Mouse (Mus musculus): ENCODE results near the gene Barhl1. TPM values are rescaled to one million over a fixed set of nuclear protein-coding genes. Genes with fewer than 3 reads are reported as not detected.
A peak's percentile ranks its signal among the peaks of the same experiment; 100 is the strongest.

The Barhl1 gene
- polyA plus RNA-seq, 1 experiment from 2014 or later, result not detected

DNA sequence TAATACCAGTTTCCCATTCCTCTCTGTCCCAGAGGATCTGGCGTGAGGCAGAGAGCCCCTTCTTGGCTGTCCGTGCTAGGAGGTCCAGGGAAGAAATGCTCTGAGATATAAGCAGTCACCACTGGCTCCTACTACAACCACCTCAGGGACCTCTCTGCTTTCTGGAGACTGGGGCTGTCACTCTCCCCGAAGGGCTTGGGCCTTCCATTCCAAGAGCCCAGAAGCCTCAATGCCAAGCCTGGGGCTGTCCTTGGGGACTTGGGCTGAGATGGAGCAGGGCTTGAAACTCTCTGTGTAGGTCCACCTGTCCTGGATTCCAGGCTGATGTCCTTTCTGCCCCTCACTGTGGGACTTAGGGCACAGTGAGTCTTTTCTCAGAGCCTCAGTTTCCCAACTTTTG is 5.6 kb downstream of the Barhl1 start:
- Histone ChIP-seq H3K36me3 (no peaks in the 10 kb centered on the region), H3K9me3 (replicated peaks) (no peaks in the 10 kb centered on the region), H3K4me3 (no peak overlapping the region), H3K27me3 (peaks cover 99% of the 10 kb centered on the region), H3K4me2 (no peak overlapping the region), H3K9ac (no peak overlapping the region), H3K27ac (no peak overlapping the region), H3K4me1 (replicated peaks) (peaks cover 21% of the 10 kb centered on the region)
- no peak for ATAC-seq (replicated peaks; ENCODE audit: insufficient number of reproducible peaks, insufficient read depth, low FRiP score, low read depth)
- 8% methylated on average over 3 of the region's 3 CpGs for WGBS

DNA sequence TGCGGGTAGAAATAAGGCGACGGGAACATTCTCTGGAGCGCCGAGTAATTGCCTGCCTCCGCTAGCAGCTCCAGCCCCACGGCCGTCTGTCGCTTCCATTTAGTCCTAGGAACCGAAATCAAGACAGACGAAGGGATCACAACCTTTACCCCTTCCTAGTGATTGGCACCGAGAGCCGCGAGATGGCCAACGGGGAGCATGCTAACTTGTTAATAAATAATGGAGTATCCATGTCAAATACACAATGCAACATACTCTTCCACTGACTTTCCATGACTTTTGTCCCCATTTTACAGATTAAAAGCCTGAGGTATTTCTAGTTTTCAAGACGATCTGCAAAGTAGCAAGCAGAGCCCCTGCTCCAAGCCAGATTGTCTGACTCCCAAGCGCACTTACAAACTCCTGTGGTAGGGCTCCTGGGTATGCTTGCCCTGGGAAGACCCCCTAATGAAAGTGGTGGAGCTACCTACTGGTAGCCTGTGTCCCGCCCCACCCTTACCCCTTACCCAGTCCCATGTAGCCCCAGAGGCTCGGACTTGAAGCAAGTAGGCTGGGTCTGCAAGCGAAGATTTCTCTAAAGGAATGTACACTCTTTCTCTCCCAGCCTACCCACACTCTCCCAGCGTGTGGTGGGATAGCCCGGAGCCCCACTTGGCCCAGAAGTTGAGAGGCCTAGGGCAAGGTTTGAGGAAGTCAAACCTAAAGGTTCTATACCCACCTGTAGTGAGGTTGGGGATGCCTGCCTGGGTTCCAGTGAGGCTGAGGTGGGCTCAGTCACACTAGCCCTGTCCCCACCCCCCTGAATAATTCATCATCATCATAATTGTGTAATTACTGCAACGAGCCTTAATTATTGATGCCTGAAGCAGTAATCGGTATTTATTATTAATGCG is 6.4 kb downstream of the Barhl1 start:
- H3K9ac ChIP-seq, result no peak overlapping the region
- no peak overlapping the region for H3K4me3 ChIP-seq
- no peaks in the 10 kb centered on the region for H3K9me3 ChIP-seq (replicated peaks)
- peaks cover 21% of the 10 kb centered on the region for H3K4me1 ChIP-seq (replicated peaks)
- no peak for ATAC-seq (replicated peaks; ENCODE audit: insufficient number of reproducible peaks, insufficient read depth, low FRiP score, low read depth)
- WGBS, result 9% methylated on average over 25 of the region's 25 CpGs
- peaks cover 95% of the 10 kb centered on the region for H3K27me3 ChIP-seq
- peaks cover 6% of the 10 kb centered on the region; the same call in 1 of the 2 replicates for H3K36me3 ChIP-seq
- H3K4me2 ChIP-seq, result peak overlapping the region; percentile 66; the same call in 1 of the 2 replicates
- no peak overlapping the region for H3K27ac ChIP-seq

DNA sequence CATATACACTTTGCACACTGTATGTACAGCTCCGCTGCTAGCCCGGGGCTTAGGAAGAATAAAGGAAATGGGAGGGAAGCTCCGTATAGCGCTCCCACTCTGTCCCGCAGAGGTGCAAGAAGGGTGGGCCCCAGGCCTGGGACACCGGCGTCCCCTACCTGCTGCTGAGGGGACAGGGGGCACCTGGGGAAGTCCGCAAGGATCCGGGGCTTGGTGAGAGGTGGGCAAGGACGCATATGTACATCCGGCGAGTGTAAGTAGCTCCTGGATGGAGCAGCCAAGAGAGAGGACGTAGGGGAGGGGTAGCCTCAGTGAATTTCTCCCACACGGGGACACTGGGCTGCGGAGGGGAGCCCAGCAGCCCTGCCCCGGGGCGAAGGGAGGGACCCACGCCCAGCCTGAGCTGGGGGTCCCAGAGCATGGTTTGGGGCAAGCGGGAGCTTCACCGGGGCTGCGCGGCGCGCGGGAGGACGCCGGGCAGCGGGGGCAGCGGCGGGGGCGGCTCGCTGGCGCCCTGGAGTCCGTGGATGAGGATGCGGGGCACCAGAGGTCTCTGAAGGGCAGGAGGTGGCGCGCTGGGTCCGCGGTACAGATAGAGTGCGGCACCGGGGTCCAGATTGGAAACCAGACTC is 7.2 kb downstream of the Barhl1 start:
- Histone ChIP-seq H3K4me1 (replicated peaks) (peaks cover 21% of the 10 kb centered on the region), H3K36me3 (peaks cover 7% of the 10 kb centered on the region; the same call in 1 of the 2 replicates), H3K9me3 (replicated peaks) (no peaks in the 10 kb centered on the region), H3K27me3 (peaks cover 88% of the 10 kb centered on the region), H3K4me3 (peak overlapping the region; percentile 37), H3K27ac (no peak overlapping the region), H3K4me2 (peak overlapping the region; percentile 66), H3K9ac (no peak overlapping the region)
- WGBS, result 1% methylated on average over 41 of the region's 41 CpGs
- ATAC-seq (replicated peaks; ENCODE audit: insufficient number of reproducible peaks, insufficient read depth, low FRiP score, low read depth), result no peak; the same call in 1 of the 2 replicates

DNA sequence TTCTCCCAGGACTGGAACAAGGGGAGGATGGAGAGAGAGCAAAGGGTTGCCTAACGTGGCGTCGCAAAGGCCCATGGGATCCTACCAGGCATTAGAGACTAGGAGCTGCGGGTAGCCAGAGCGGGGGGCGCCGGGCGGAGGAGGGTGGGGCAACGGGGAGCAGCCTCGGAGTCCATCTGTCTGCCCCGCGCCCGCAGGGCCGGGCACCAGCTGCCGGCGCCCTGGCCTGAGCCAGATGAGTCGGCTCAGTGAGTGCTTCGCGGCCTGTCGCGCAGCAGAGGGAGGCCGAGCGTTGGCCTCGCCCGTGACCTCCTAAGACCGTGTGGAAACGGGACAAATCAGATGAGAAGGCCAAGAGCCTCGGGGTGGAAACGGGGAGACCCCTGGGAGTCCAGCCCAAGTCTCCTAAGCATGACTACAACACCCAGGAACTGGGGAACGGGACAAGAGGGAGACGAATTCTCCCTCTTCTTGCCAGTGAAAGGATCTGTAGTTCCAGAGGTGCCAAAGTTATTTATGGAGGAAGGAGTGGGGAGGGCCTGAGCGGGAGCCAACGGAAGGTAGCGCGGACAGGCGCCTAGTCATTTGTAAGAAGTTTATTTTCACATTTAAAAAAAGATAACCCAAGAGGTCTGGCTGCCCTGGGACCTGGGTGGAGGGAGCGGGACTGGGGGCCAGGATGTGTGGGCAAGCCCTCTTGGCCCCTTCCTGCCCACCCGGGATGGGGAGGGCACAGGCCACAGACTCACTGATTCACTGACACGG is 7.9 kb downstream of the Barhl1 start:
- Histone ChIP-seq H3K4me3 (peak overlapping the region; percentile 37), H3K36me3 (peaks cover 7% of the 10 kb centered on the region; the same call in 1 of the 2 replicates), H3K4me1 (replicated peaks) (peaks cover 21% of the 10 kb centered on the region), H3K27ac (no peak overlapping the region), H3K4me2 (peak overlapping the region; percentile 66), H3K27me3 (peaks cover 80% of the 10 kb centered on the region), H3K9ac (no peak overlapping the region), H3K9me3 (replicated peaks) (no peaks in the 10 kb centered on the region)
- ATAC-seq (replicated peaks; ENCODE audit: insufficient number of reproducible peaks, insufficient read depth, low FRiP score, low read depth), result no peak
- WGBS, result 2% methylated on average over 39 of the region's 39 CpGs

GRCm38 (mm10) chr2:28907691-28908388 is 8.6 kb downstream of the Barhl1 start:
- H3K9ac ChIP-seq, result no peak overlapping the region
- 16% methylated on average over 10 of the region's 10 CpGs for WGBS
- ATAC-seq (replicated peaks; ENCODE audit: insufficient number of reproducible peaks, insufficient read depth, low FRiP score, low read depth), result no peak

GRCm38 (mm10) chr2:28905561-28905960 is 10.9 kb downstream of the Barhl1 start:
- 80% methylated on average over 4 of the region's 4 CpGs for WGBS
- Histone ChIP-seq H3K36me3 (peaks cover 7% of the 10 kb centered on the region; the same call in 1 of the 2 replicates), H3K4me1 (replicated peaks) (peaks cover 18% of the 10 kb centered on the region), H3K9me3 (replicated peaks) (no peaks in the 10 kb centered on the region), H3K4me3 (no peak overlapping the region), H3K27ac (no peak overlapping the region), H3K4me2 (no peak overlapping the region), H3K27me3 (peaks cover 51% of the 10 kb centered on the region), H3K9ac (no peak overlapping the region)
- no peak for ATAC-seq (replicated peaks; ENCODE audit: insufficient number of reproducible peaks, insufficient read depth, low FRiP score, low read depth)

More at GRCm38 (mm10) chr2:28907691-28908388, 8.6 kb downstream of the Barhl1 start:
- Histone ChIP-seq H3K4me3 (peak overlapping the region; percentile 37), H3K27ac (no peak overlapping the region), H3K4me1 (replicated peaks) (peaks cover 21% of the 10 kb centered on the region), H3K36me3 (peaks cover 7% of the 10 kb centered on the region; the same call in 1 of the 2 replicates), H3K4me2 (peak overlapping the region; percentile 66), H3K27me3 (peaks cover 74% of the 10 kb centered on the region), H3K9me3 (replicated peaks) (no peaks in the 10 kb centered on the region)

- Histone ChIP-seq H3K36me3 (peaks cover 7% of the 10 kb centered on the region; the same call in 1 of the 2 replicates), H3K27me3 (peaks cover 43% of the 10 kb centered on the region), H3K9ac (no peak overlapping the region), H3K9me3 (replicated peaks) (no peaks in the 10 kb centered on the region), H3K4me3 (no peak overlapping the region), H3K27ac (no peak overlapping the region), H3K4me2 (no peak overlapping the region), H3K4me1 (replicated peaks) (peaks cover 18% of the 10 kb centered on the region)
- ATAC-seq (replicated peaks; ENCODE audit: insufficient number of reproducible peaks, insufficient read depth, low FRiP score, low read depth), result no peak
- 79% methylated on average over 9 of the region's 9 CpGs for WGBS
Measured at GRCm38 (mm10) chr2:28904786-28905185, 11.7 kb downstream of the Barhl1 start.

DNA sequence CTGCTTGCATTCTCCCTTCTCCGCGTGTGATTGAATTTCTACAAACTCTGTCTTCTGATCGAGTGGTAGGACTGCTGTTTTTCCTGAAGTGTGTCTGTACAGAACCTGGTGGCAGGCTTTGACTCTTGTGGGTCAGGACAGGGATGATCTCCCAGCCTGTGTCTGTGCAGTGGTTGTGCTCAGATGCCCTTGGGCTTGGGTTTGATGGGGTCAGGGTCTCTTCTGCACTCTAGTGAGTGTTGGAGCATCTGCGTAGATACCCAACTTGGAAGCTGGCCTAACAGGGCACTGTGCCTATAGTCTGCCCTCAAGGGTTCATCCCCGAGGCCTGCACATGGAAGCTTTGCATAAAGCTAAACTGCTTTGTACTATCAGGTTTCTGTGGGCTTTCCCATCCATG is 12.6 kb downstream of the Barhl1 start:
- Histone ChIP-seq H3K9me3 (replicated peaks) (no peaks in the 10 kb centered on the region), H3K9ac (no peak overlapping the region), H3K4me1 (replicated peaks) (peaks cover 10% of the 10 kb centered on the region), H3K36me3 (peaks cover 7% of the 10 kb centered on the region; the same call in 1 of the 2 replicates), H3K4me3 (no peak overlapping the region), H3K4me2 (no peak overlapping the region), H3K27me3 (peaks cover 34% of the 10 kb centered on the region), H3K27ac (no peak overlapping the region)
- WGBS, result 86% methylated on average over 5 of the region's 5 CpGs
- no peak for ATAC-seq (replicated peaks; ENCODE audit: insufficient number of reproducible peaks, insufficient read depth, low FRiP score, low read depth)

DNA sequence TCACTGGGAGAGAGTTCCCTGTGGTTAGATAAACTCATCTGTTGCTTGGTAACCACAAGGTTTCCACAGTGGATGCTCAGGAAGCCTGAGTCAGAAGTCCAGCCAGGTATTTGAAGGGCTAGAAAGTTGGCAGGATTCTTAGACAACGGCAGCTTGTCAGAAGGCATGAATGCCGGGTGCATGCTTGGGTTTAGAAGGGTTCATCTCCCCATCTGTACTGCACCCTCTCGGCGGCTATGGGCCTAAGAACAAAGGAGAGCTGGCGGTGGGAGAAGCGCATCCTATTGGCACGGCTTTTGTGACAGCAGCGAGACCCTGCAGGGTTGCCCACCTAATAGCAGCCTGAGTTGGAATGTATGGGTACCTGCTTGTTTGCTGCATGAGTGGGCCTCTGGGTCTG is 14.2 kb downstream of the Barhl1 start:
- peaks cover 13% of the 10 kb centered on the region; the same call in 1 of the 2 replicates for H3K36me3 ChIP-seq
- H3K27ac ChIP-seq, result no peak overlapping the region
- H3K9me3 ChIP-seq (replicated peaks), result no peaks in the 10 kb centered on the region
- H3K9ac ChIP-seq, result no peak overlapping the region
- H3K4me1 ChIP-seq (replicated peaks), result no peaks in the 10 kb centered on the region
- H3K27me3 ChIP-seq, result peaks cover 18% of the 10 kb centered on the region
- 92% methylated on average over 8 of the region's 8 CpGs for WGBS
- ATAC-seq (replicated peaks; ENCODE audit: insufficient number of reproducible peaks, insufficient read depth, low FRiP score, low read depth), result no peak
- no peak overlapping the region for H3K4me3 ChIP-seq
- H3K4me2 ChIP-seq, result no peak overlapping the region

GRCm38 (mm10) chr2:28897340-28897899 is 19.0 kb downstream of the Barhl1 start:
- Histone ChIP-seq H3K4me2 (no peak overlapping the region), H3K27me3 (no peaks in the 10 kb centered on the region), H3K4me1 (replicated peaks) (no peaks in the 10 kb centered on the region), H3K9ac (no peak overlapping the region), H3K36me3 (peaks cover 28% of the 10 kb centered on the region), H3K27ac (no peak overlapping the region), H3K9me3 (replicated peaks) (no peaks in the 10 kb centered on the region), H3K4me3 (no peak overlapping the region)
- WGBS, result 90% methylated on average over 4 of the region's 4 CpGs
- ATAC-seq (replicated peaks; ENCODE audit: insufficient number of reproducible peaks, insufficient read depth, low FRiP score, low read depth), result no peak

All from heart, embryonic 15.5 days (tissue).